Mouse (Mus musculus) adrenal gland, adult 18-20 months (tissue): ENCODE measurements around the gene Polr2i. TPM values are rescaled to one million over a fixed set of nuclear protein-coding genes. Genes with fewer than 3 reads are reported as not detected.
A peak's percentile ranks its signal among the peaks of the same experiment; 100 is the strongest.
"Not testable (repeated sequence)": the region's sequence is repeated elsewhere in the genome, so short reads cannot be mapped to it uniquely, and the experiment has no call there.

ENCODE experiments used
- DNase-seq, 2 experiments: peaks; one replicate each; pipeline ENCODE4 v3.0.0; 2021 to 2022; ENCODE audit warnings: low spot score in 2 of 2
- long read RNA-seq, 2 experiments: library from polyadenylated mRNA; stranded (forward); transcript quantifications; one replicate each; pipeline ENCODE4 v2.0.0; 2021
- total RNA-seq, 2 experiments: library from RNA; stranded (reverse); gene quantifications; 1 replicate in 1 of 2; 2 replicates in 1 of 2; pipeline ENCODE4 v1.2.3; 2021

The Polr2i gene
- total RNA-seq: 10 to 100 TPM; 51.1 to 64.1 TPM
- long read RNA-seq, experiment 1, transcript Polr2i-201 (6 exons, 819 nt): major isoform, 6 of 11 reads
- long read RNA-seq, experiment 1, partial matches to known transcripts: 2 of 11 reads
- long read RNA-seq, experiment 1, other reads (novel, unspliced or antisense): 0 of 11 reads
- long read RNA-seq, experiment 2, transcript Polr2i-201 (6 exons, 819 nt): major isoform, 28 of 34 reads
- long read RNA-seq, experiment 2, partial matches to known transcripts: 1 of 34 reads
- long read RNA-seq, experiment 2, other reads (novel, unspliced or antisense): 2 of 34 reads

- peak; percentile 97 to 98 for DNase-seq
Measured at GRCm38 (mm10) chr7:30231669-30232454, at the start of gene Polr2i, which contains the start of gene Tbcb. Gene Polr2i (plus strand): TSS chr7:30231948. Gene Tbcb (minus strand): TSS chr7:30232272.

GRCm38 (mm10) chr7:30183189-30183588 is 48.6 kb upstream of the Polr2i start:
- not testable (repeated sequence) for DNase-seq

GRCm38 (mm10) chr7:30183879-30184289 is 47.9 kb upstream of the Polr2i start, which contains the start of gene Cox7a1:
Gene Cox7a1 (plus strand): TSS chr7:30184144.
- DNase-seq: peak; percentile 80 to 82

DNA sequence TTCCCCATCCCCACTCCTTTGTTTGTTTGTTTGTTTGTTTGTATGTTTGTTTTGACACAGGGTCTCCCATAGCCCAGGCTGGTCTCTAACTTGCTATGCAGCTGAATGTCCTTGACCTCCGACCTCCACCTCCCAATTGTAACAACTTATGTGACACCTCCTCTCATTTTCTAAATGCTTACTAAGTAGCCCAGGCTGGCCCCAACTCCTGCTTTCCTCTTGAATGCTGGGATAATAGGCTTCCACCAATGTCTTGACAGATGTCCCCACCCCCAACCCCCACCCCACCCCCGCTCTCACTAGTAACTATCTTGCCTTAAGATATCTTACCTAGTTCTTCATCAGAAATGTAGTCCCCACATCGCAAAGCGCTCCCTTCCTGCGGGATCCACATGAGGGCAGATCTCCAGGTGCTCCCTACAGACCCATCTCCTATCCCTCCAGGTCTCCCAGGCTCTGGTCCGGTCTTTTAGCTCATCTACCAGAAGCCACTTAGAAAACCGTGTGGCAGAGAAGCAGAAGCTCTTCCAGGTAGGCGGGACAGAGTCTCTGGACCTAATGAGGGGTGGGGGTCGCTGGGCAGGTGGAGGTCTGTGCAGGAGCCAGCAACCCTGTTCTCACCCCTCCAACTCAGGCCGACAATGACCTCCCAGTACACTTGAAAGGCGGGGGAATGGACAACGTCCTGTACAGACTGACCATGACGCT is 47.0 kb upstream of the Polr2i start:
- DNase-seq: no peak

DNA sequence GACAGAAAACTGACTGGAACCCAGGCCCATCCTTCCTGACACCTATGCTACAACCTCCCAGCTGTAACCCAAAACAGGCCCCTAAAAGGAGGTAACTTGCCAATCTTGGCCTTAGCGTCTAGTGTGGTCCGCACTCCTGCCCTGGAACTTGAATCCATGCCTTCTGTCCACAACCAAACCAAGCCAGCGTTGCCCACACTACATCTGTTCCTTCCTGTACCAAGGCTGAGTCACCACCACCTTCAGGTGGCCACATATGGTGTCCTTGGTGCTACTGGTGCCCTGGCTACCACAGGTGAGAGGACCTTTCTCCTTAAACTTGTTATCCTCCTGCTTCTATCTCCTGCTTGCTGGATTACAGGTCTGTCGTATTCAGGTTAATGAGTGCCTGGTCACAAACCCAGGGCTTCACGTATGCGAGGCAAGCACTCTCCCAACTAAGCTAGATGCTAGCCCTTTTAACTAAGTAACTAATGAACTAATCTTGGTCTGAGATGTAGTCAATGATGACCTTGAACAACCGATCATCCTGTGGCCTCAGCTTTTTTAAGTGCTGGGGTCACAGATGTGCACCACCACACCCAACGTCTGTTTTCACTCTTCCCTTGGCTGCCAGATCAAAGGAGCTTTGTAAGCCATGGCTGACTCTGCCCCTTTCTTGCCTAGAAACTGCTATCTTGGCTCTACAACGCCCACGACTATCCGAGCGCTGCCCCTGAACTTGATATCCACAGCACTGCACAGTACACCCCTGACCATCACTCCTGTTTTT is 43.2 kb upstream of the Polr2i start:
- no peak for DNase-seq

GRCm38 (mm10) chr7:30189116-30189491 is 42.6 kb upstream of the Polr2i start:
- DNase-seq: no peak

- no peak for DNase-seq
Measured at GRCm38 (mm10) chr7:30192088-30192487, 39.7 kb upstream of the Polr2i start.

- no peak for DNase-seq
Measured at GRCm38 (mm10) chr7:30193013-30193412, 38.7 kb upstream of the Polr2i start.

DNA sequence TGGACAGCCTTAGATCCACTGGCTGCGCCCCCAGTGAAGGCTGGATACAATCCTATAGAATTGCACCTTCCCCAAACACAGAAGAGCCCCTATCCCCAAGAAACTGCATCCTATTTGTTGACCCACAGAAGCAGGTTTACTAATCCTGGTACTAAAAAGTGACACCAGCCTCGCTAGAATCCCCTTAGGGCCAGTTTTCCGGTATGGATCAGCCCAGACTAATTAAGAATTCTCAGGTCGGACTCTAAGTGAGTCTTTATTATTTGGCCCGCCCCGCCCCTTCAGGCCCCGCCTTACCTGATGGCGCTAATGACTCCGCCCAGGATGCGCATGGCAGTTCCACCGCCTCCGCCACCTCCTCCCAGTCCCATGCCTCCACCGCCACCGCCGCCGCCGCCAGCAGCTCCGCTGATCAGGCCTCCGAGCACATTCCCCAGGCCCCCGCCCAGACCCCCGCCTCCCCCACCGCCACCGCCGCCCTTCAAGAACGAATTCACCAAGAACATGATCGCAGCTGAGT is 38.1 kb upstream of the Polr2i start:
- DNase-seq: peak; percentile 80 to 83

GRCm38 (mm10) chr7:30194101-30194831 is 37.5 kb upstream of the Polr2i start:
- peak in 1 of 2 experiments; percentile 53 for DNase-seq

- DNase-seq: peak; percentile 93 to 95
Measured at GRCm38 (mm10) chr7:30194884-30195283, 36.9 kb upstream of the Polr2i start.

GRCm38 (mm10) chr7:30195461-30195860 is 36.3 kb upstream of the Polr2i start:
- no peak for DNase-seq

DNA sequence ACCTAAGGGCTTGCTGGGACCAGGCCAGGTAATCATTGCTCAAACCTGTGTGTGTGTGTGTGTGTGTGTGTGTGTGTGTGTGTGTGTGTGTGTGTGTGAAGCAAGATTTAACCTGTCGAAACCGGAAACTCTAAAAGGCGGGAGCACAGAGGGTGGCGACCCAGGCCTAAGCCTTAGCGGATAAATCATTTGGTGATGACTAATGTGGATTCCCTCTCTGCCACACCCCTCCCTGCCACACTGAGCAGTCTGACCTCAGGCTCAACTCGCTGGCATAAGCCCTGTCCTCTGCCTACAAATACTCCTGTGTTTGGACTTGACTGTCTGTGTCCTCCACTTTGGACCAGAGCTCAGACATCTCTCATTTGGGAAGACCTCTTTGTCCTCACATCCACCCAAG is 35.6 kb upstream of the Polr2i start:
- DNase-seq: no peak

GRCm38 (mm10) chr7:30197592-30198129 is 34.1 kb upstream of the Polr2i start:
- DNase-seq: no peak

- peak in 1 of 2 experiments; percentile 59 for DNase-seq
Measured at GRCm38 (mm10) chr7:30198481-30198971, 33.2 kb upstream of the Polr2i start, which contains the start of gene Capns1. Gene Capns1 (minus strand): TSS chr7:30198811.

- DNase-seq: no peak
Measured at GRCm38 (mm10) chr7:30199498-30200139, 32.1 kb upstream of the Polr2i start.

- no peak for DNase-seq
Measured at GRCm38 (mm10) chr7:30200200-30200599, 31.5 kb upstream of the Polr2i start.

- DNase-seq: not testable (repeated sequence)
Measured at GRCm38 (mm10) chr7:30200661-30201060, 31.1 kb upstream of the Polr2i start.
